Mouse (Mus musculus) liver, adult 2 months (tissue): ENCODE measurements around the gene Hist3h2a.

Source experiments
- CTCF ChIP-seq: fragments of 200-500 bp; IDR thresholded peaks from 2 replicates; pipeline ENCODE4 v1.5.1; 2011; ENCODE audit warnings: low read depth, low read length, control low read depth
- POLR2A ChIP-seq: fragments of 200-500 bp; IDR thresholded peaks from 2 replicates; pipeline ENCODE4 v1.6.1; 2011; ENCODE audit warnings: low read length, control low read depth; ENCODE audit not compliant: insufficient read depth; ENCODE audit errors: extremely low read depth

DNA sequence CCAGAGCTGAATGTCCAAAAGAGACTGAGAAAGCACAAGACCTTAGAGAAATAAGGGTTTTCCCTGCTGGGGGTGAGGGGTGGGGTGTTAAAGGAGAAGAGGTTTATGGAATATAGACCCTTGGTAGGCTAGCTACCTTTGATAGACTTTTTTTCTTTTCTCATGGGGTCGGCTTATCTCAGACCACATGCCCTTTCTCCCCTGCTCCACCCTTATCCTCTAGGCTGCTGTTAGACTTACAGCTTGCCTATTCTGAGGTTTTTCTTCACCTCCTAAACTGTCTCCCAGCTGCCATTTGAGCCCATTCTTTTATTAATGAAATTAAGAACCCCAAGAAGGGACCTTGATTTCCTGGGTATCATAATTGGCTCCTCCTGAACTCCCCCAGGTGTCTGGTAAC is 40.7 kb upstream of the Hist3h2a start:
- no peak for TF ChIP-seq CTCF
- no peak for TF ChIP-seq POLR2A
